Mouse (Mus musculus) stomach, postnatal 0 days (tissue): ENCODE data around the gene Tmprss3.

Experiments
- CTCF ChIP-seq: IDR thresholded peaks from 2 replicates; pipeline ENCODE4 v1.5.1; 2016; ENCODE audit warnings: antibody characterized with exemption, low read depth, mild to moderate bottlenecking, moderate library complexity
- EP300 ChIP-seq: optimal IDR thresholded peaks from 2 replicates; pipeline ENCODE3; 2016; ENCODE audit warnings: antibody characterized with exemption

GRCm38 (mm10) chr17:31187370-31187769 lies 11.4 kb downstream of the Tmprss3 start:
- TF ChIP-seq EP300 (no peak), CTCF (peak; percentile 96)
